Mouse (Mus musculus) midbrain, embryonic 10.5 days (tissue): ENCODE measurements around the gene Ltbp1. TPM values are rescaled to one million over a fixed set of nuclear protein-coding genes. Genes with fewer than 3 reads are reported as not detected.

ENCODE experiments used
- DNase-seq: peaks from one replicate; pipeline ENCODE4 v3.0.0-alpha.2; 2017; ENCODE audit warnings: low spot score
- H3K27ac ChIP-seq: fragments of 300-500 bp; sonication (generic); replicated peaks from 2 replicates; pipeline ENCODE4 v1.5.1; 2016; ENCODE audit warnings: mild to moderate bottlenecking
- H3K27me3 ChIP-seq: fragments of 300-500 bp; sonication (generic); 2 replicates; pipeline ENCODE4 v1.6.1; 2016; ENCODE audit warnings: low read depth, mild to moderate bottlenecking; ENCODE audit not compliant: poor library complexity, severe bottlenecking
- H3K36me3 ChIP-seq: fragments of 300-500 bp; sonication (generic); 2 replicates; pipeline ENCODE4 v1.6.1; 2016; ENCODE audit warnings: mild to moderate bottlenecking, moderate library complexity
- H3K4me1 ChIP-seq: fragments of 300-500 bp; sonication (generic); 2 replicates; pipeline ENCODE4 v1.6.1; 2016
- H3K4me3 ChIP-seq: fragments of 300-500 bp; sonication (generic); 2 replicates; pipeline ENCODE4 v1.5.1; 2016; ENCODE audit warnings: mild to moderate bottlenecking, moderate library complexity
- H3K9me3 ChIP-seq: fragments of 300-500 bp; sonication (generic); replicated peaks from 2 replicates; pipeline ENCODE4 v1.6.1; 2016; ENCODE audit warnings: mild to moderate bottlenecking
- WGBS: fragments of 180-500 bp; shearing (Covaris S2); methylation state at CpG from one replicate; pipeline ENCODE4 v1.1.7; 2016; 5-methylcytosine and 5-hydroxymethylcytosine counted together
- polyA plus RNA-seq: library from polyadenylated mRNA; unstranded; fragments of >200 nt; fragmentation: Nextera tagmentation; extraction: Ambion mirVana; gene quantifications from 2 replicates; pipeline ENCODE4 v1.2.1, GENCODE M21; 2016

Ltbp1 gene
- polyA plus RNA-seq, 1 experiment from 2014 or later = 5.4 TPM

- Histone ChIP-seq H3K27ac (no peak overlapping the region), H3K36me3 (peaks cover 8% of the 10 kb centered on the region; the same call in 1 of the 2 replicates), H3K9me3 (no peaks in the 10 kb centered on the region), H3K4me3 (no peak overlapping the region), H3K4me1 (0 out of 2 replicates have a peak, but pooled peaks cover 5% of the 10 kb centered on the region), H3K27me3 (peaks cover 8% of the 10 kb centered on the region)
- 84% methylated on average over 4 of the region's 4 CpGs for WGBS
- no peak for DNase-seq
Observed at GRCm38 (mm10) chr17:75013211-75013610, 7.8 kb downstream of the Ltbp1 start.

- H3K4me1 ChIP-seq = peaks cover 6% of the 10 kb centered on the region; the same call in 1 of the 2 replicates
- DNase-seq = no peak
- peaks cover 8% of the 10 kb centered on the region; the same call in 1 of the 2 replicates for H3K36me3 ChIP-seq
- H3K27me3 ChIP-seq = peaks cover 5% of the 10 kb centered on the region
- H3K9me3 ChIP-seq = no peaks in the 10 kb centered on the region
- WGBS = 88% methylated on average over 10 of the region's 10 CpGs
- no peak overlapping the region for H3K27ac ChIP-seq
- H3K4me3 ChIP-seq = no peak overlapping the region
Observed at GRCm38 (mm10) chr17:75013868-75014267, 8.5 kb downstream of the Ltbp1 start.

GRCm38 (mm10) chr17:75014601-75015356 is 9.4 kb downstream of the Ltbp1 start:
- DNase-seq = no peak
- peaks cover 8% of the 10 kb centered on the region; the same call in 1 of the 2 replicates for H3K36me3 ChIP-seq
- H3K4me1 ChIP-seq = peaks cover 15% of the 10 kb centered on the region
- no peak overlapping the region for H3K27ac ChIP-seq
- WGBS = 83% methylated on average over 24 of the region's 24 CpGs
- H3K4me3 ChIP-seq = no peak overlapping the region
- H3K27me3 ChIP-seq = no peaks in the 10 kb centered on the region
- H3K9me3 ChIP-seq = no peaks in the 10 kb centered on the region

- Histone ChIP-seq H3K9me3 (no peaks in the 10 kb centered on the region), H3K27ac (no peak overlapping the region), H3K4me1 (peaks cover 23% of the 10 kb centered on the region), H3K36me3 (peaks cover 8% of the 10 kb centered on the region; the same call in 1 of the 2 replicates), H3K27me3 (no peaks in the 10 kb centered on the region), H3K4me3 (no peak overlapping the region)
- 92% methylated on average over 6 of the region's 6 CpGs for WGBS
- no peak for DNase-seq
Observed at GRCm38 (mm10) chr17:75015546-75015945, 10.2 kb downstream of the Ltbp1 start.

- H3K27me3 ChIP-seq = no peaks in the 10 kb centered on the region
- peak; percentile 46 for DNase-seq
- 68% methylated on average over 7 of the region's 7 CpGs for WGBS
- H3K9me3 ChIP-seq = no peaks in the 10 kb centered on the region
- no peak overlapping the region for H3K27ac ChIP-seq
- H3K4me3 ChIP-seq = no peak overlapping the region
- H3K36me3 ChIP-seq = peaks cover 8% of the 10 kb centered on the region; the same call in 1 of the 2 replicates
- H3K4me1 ChIP-seq = peaks cover 25% of the 10 kb centered on the region
Observed at GRCm38 (mm10) chr17:75017423-75017822, 12.1 kb downstream of the Ltbp1 start.

GRCm38 (mm10) chr17:75018142-75018541 is 12.8 kb downstream of the Ltbp1 start:
- Histone ChIP-seq H3K9me3 (no peaks in the 10 kb centered on the region), H3K4me3 (no peak overlapping the region), H3K27me3 (no peaks in the 10 kb centered on the region), H3K27ac (no peak overlapping the region), H3K4me1 (peaks cover 25% of the 10 kb centered on the region), H3K36me3 (peaks cover 8% of the 10 kb centered on the region; the same call in 1 of the 2 replicates)
- no peak for DNase-seq
- 95% methylated on average over 5 of the region's 5 CpGs for WGBS

GRCm38 (mm10) chr17:75020026-75020425 is 14.7 kb downstream of the Ltbp1 start:
- Histone ChIP-seq H3K4me3 (no peak overlapping the region), H3K4me1 (peaks cover 20% of the 10 kb centered on the region), H3K9me3 (no peaks in the 10 kb centered on the region), H3K27ac (peak overlapping the region; percentile 46; the same call in 1 of the 2 replicates), H3K27me3 (no peaks in the 10 kb centered on the region), H3K36me3 (peaks cover 7% of the 10 kb centered on the region; the same call in 1 of the 2 replicates)
- no peak for DNase-seq
- 20% methylated on average over 7 of the region's 7 CpGs for WGBS

GRCm38 (mm10) chr17:75020619-75021018 is 15.3 kb downstream of the Ltbp1 start:
- WGBS = 70% methylated on average over 3 of the region's 3 CpGs
- Histone ChIP-seq H3K4me3 (no peak overlapping the region), H3K27ac (peak overlapping the region; percentile 42; the same call in 1 of the 2 replicates), H3K9me3 (no peaks in the 10 kb centered on the region), H3K4me1 (peaks cover 20% of the 10 kb centered on the region), H3K27me3 (no peaks in the 10 kb centered on the region), H3K36me3 (0 out of 2 replicates have a peak, but pooled peaks cover 1% of the 10 kb centered on the region)
- no peak for DNase-seq

- H3K27ac ChIP-seq = no peak overlapping the region
- H3K27me3 ChIP-seq = no peaks in the 10 kb centered on the region
- WGBS = 83% methylated on average over 12 of the region's 12 CpGs
- DNase-seq = no peak
- no peaks in the 10 kb centered on the region for H3K36me3 ChIP-seq
- H3K9me3 ChIP-seq = no peaks in the 10 kb centered on the region
- H3K4me3 ChIP-seq = no peak overlapping the region
- peaks cover 8% of the 10 kb centered on the region; the same call in 1 of the 2 replicates for H3K4me1 ChIP-seq
Observed at GRCm38 (mm10) chr17:75027358-75028131, 22.2 kb downstream of the Ltbp1 start.

- no peak overlapping the region for H3K4me3 ChIP-seq
- no peaks in the 10 kb centered on the region for H3K36me3 ChIP-seq
- no peak for DNase-seq
- peaks cover 6% of the 10 kb centered on the region; the same call in 1 of the 2 replicates for H3K4me1 ChIP-seq
- no peaks in the 10 kb centered on the region for H3K9me3 ChIP-seq
- no peaks in the 10 kb centered on the region for H3K27me3 ChIP-seq
- 90% methylated on average over 14 of the region's 14 CpGs for WGBS
- H3K27ac ChIP-seq = no peak overlapping the region
Observed at GRCm38 (mm10) chr17:75033356-75033755, 28.0 kb downstream of the Ltbp1 start.

GRCm38 (mm10) chr17:75033872-75034615 is 28.7 kb downstream of the Ltbp1 start:
- H3K4me1 ChIP-seq = peaks cover 4% of the 10 kb centered on the region; the same call in 1 of the 2 replicates
- no peak for DNase-seq
- H3K4me3 ChIP-seq = no peak overlapping the region
- no peaks in the 10 kb centered on the region for H3K9me3 ChIP-seq
- no peak overlapping the region for H3K27ac ChIP-seq
- H3K36me3 ChIP-seq = no peaks in the 10 kb centered on the region
- H3K27me3 ChIP-seq = no peaks in the 10 kb centered on the region
- 93% methylated on average over 21 of the region's 21 CpGs for WGBS

GRCm38 (mm10) chr17:75036881-75037280 is 31.5 kb downstream of the Ltbp1 start:
- Histone ChIP-seq H3K36me3 (no peaks in the 10 kb centered on the region), H3K4me3 (no peak overlapping the region), H3K9me3 (no peaks in the 10 kb centered on the region), H3K4me1 (no peaks in the 10 kb centered on the region), H3K27ac (no peak overlapping the region), H3K27me3 (no peaks in the 10 kb centered on the region)
- WGBS = 87% methylated on average over 6 of the region's 6 CpGs
- no peak for DNase-seq
